Mouse (Mus musculus) kidney, adult 2 months (tissue): ENCODE measurements around the gene Zfp61.

ENCODE experiments used
- CTCF ChIP-seq: fragments of 200-500 bp; conservative IDR thresholded peaks from 2 replicates; pipeline ENCODE4 v1.5.1; 2011; ENCODE audit warnings: low read depth, mild to moderate bottlenecking, control low read depth, low read length, moderate library complexity, mixed read lengths; ENCODE audit not compliant: insufficient read depth, insufficient read length
- POLR2A ChIP-seq: fragments of 200-500 bp; IDR thresholded peaks from one replicate; pipeline ENCODE4 v1.6.1; 2011; ENCODE audit warnings: low read depth, low read length, control low read depth

DNA sequence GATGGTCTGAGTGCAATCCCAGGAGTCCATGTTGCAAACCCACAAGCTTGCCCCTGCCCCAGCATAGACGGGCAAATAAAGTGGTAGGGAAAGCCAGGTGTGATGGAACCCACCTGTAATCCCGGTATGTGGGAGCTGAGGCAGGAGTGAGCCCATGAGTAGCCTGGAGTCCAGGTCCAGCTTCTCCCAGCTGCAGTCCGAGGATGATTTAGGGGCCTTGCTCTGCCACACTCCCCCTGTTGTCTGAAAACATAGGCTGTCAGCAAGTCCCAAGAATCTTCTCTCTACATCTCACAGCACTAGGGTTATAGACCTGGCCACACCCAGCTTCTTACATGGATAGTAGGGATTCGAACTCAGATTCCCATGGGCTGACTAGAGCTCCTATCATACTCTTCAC is 14.1 kb downstream of the Zfp61 start:
- no peak for TF ChIP-seq CTCF
- no peak for TF ChIP-seq POLR2A
